Mouse (Mus musculus) embryonic fibroblast, embryonic 13.5 days (primary cell): ENCODE measurements around the gene Asf1b. TPM values are rescaled to one million over a fixed set of nuclear protein-coding genes. Genes with fewer than 3 reads are reported as not detected.
A peak's percentile ranks its signal among the peaks of the same experiment; 100 is the strongest.

Experiments used
- H3K27ac ChIP-seq: 2 replicates; pipeline ENCODE4 v1.5.1; 2012; ENCODE audit warnings: low read length, control low read depth, inconsistent platforms; ENCODE audit not compliant: insufficient read depth
- H3K4me1 ChIP-seq: 2 replicates; pipeline ENCODE4 v1.6.1; 2011; ENCODE audit warnings: low read length; ENCODE audit not compliant: control insufficient read depth, insufficient read depth
- H3K4me3 ChIP-seq: 2 replicates; pipeline ENCODE4 v1.5.1; 2011; ENCODE audit warnings: mild to moderate bottlenecking, control low read depth, low read length; ENCODE audit not compliant: insufficient read depth
- CTCF ChIP-seq: IDR thresholded peaks from 2 replicates; pipeline ENCODE4 v1.5.1; 2011; ENCODE audit warnings: mild to moderate bottlenecking, control low read depth, low read length, moderate library complexity, borderline replicate concordance; ENCODE audit not compliant: insufficient read depth
- POLR2A ChIP-seq: IDR thresholded peaks from 2 replicates; pipeline ENCODE4 v1.6.1; 2011; ENCODE audit warnings: low read depth, mild to moderate bottlenecking, control low read depth, low read length, moderate library complexity
- polyA plus RNA-seq: library from polyadenylated mRNA; stranded (reverse); fragments of >200 nt; gene quantifications from 2 replicates; pipeline ENCODE4 v1.2.4, GENCODE M21; 2011; ENCODE audit warnings: low read depth; ENCODE audit not compliant: missing spikeins, insufficient read length

Gene Asf1b
- 16.6 and 17.2 TPM in 2 replicates for polyA plus RNA-seq

DNA sequence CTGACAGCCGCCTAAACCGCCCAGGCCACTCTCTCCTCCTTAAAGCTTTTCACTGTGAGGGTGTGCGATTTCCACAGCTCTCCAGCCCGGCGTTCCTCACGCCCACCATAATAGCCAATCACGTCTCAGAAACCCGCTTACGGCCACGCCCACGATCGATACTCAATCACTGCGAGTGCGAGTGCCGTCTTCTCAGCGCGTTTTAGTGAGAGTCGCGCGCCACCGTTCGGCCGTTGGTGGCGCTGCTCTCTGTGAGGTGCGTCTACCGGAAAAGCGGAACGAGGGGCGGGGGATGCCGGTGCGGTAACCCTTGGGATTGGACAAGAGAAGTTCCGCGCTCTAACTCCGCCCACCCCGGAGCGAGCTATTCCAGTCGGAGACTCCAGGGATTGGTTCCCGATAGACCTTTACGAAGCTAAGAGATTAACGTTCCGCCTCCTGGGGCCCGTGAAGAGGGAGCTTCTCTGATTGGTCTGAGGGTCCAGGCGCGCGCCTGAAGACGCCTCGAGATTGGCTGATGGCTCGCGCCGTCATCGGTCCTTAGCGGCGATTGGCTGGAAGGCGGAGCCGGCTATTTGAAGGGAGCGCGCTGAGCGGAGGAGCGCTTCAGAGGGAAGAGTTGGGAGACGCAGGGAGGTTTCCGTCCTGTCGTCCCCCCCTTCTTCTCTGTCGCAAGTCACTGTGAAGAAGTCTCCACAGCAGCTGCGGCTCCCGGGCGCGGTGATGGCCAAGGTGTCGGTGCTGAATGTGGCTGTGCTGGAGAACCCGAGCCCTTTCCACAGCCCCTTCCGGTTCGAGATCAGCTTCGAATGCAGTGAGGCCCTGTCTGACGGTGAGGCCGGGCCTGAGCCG, at the start of gene Asf1b, which contains the start of gene Gm10644:
Gene Asf1b (plus strand): TSS at position 402 of the 852 bp plus-strand sequence.
Gene Gm10644 (minus strand): TSS at position 100 of the 852 bp plus-strand sequence.
- TF ChIP-seq CTCF (peak; percentile 96), POLR2A (peak; percentile 61)
- H3K4me1 ChIP-seq: 0 out of 2 replicates have a peak, but pooled peaks cover 4% of the 10 kb centered on the region
- peak within 1 kb of the TSS; percentile 87 for H3K4me3 ChIP-seq
- H3K27ac ChIP-seq: no peak within 1 kb of the TSS

DNA sequence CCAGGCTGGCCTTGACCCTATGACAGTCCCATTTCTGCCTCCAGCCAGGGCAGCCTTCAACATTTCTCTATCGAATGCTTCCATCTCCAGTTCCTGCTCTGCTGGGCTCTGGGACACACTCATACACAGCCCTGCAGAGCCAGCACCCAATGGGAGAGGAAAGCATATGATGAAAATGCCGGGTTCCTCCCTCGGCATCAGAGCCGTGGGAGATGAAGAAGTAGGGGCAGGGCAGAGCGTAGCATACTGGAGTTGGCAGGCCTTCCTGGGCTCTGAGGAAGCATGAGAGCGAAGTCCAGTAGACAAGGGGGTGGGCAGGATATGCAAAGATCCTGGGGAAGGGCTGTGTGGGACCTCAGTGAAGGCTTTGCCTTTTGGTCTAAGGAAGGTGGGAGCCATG, 46.7 kb upstream of the Asf1b start:
- Histone ChIP-seq H3K27ac (no peak overlapping the region), H3K4me1 (no peaks in the 10 kb centered on the region), H3K4me3 (no peak overlapping the region)
- TF ChIP-seq POLR2A: no peak

- H3K4me1 ChIP-seq: no peaks in the 10 kb centered on the region
- no peak for TF ChIP-seq POLR2A
- TF ChIP-seq CTCF: no peak
Measured at GRCm38 (mm10) chr8:83909311-83909710, 46.0 kb upstream of the Asf1b start.

GRCm38 (mm10) chr8:83911809-83912731, 43.2 kb upstream of the Asf1b start:
- no peak overlapping the region for H3K27ac ChIP-seq
- TF ChIP-seq CTCF (no peak), POLR2A (no peak)
- no peak overlapping the region for H3K4me3 ChIP-seq
- no peaks in the 10 kb centered on the region for H3K4me1 ChIP-seq

More at GRCm38 (mm10) chr8:83909311-83909710, 46.0 kb upstream of the Asf1b start:
- Histone ChIP-seq H3K27ac (no peak overlapping the region), H3K4me3 (no peak overlapping the region)

DNA sequence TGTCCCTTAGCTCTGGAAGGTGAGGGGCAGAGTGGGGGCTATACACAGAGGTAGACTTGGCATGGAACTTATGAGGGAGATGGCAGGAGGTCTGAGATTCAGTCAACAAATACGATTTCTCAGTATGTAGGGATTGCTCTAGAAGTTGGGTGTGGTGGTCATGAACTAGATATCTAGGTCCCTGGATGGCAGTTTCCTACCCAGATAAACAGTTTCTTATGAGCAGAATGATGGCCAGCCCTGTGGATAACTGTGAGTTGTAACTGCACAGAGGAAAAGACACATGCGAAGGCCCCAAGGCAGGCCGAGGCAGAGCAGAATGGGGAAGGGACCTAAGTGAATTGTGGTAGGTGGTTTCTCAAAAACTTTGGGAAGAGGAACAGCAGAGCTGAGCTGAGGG, 41.1 kb upstream of the Asf1b start:
- H3K4me3 ChIP-seq: no peak overlapping the region
- H3K4me1 ChIP-seq: no peaks in the 10 kb centered on the region
- no peak overlapping the region for H3K27ac ChIP-seq
- TF ChIP-seq CTCF (no peak), POLR2A (no peak)

DNA sequence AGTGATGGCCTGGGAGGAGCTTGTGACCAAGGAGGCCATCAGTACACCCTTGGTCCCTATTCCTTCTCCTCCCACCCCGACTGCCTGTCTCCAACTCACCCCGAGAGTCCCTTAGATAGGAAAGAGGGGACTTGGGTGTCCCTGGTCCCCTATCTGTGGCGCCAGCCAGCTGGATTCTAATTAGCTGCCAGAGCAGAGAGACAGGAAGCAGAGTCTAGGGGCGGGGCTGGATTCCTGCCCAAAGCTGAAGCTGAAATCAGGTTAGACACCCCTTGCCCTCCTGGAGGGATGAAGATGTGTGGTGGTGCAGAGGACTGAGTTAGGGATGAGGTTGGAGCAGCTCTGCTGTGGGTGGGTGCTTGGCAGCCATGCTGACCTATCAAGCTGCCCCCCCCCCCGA, 40.4 kb upstream of the Asf1b start:
- Histone ChIP-seq H3K27ac (no peak overlapping the region), H3K4me3 (no peak overlapping the region), H3K4me1 (no peaks in the 10 kb centered on the region)
- TF ChIP-seq POLR2A (no peak), CTCF (no peak)

- no peaks in the 10 kb centered on the region for H3K4me1 ChIP-seq
- H3K4me3 ChIP-seq: no peak overlapping the region
- TF ChIP-seq CTCF: no peak
- H3K27ac ChIP-seq: no peak overlapping the region
Measured at GRCm38 (mm10) chr8:83916015-83916414, 39.3 kb upstream of the Asf1b start.

GRCm38 (mm10) chr8:83917566-83917965, 37.7 kb upstream of the Asf1b start:
- no peak overlapping the region for H3K27ac ChIP-seq
- no peak overlapping the region for H3K4me3 ChIP-seq
- TF ChIP-seq CTCF (no peak), POLR2A (no peak)
- no peaks in the 10 kb centered on the region for H3K4me1 ChIP-seq

DNA sequence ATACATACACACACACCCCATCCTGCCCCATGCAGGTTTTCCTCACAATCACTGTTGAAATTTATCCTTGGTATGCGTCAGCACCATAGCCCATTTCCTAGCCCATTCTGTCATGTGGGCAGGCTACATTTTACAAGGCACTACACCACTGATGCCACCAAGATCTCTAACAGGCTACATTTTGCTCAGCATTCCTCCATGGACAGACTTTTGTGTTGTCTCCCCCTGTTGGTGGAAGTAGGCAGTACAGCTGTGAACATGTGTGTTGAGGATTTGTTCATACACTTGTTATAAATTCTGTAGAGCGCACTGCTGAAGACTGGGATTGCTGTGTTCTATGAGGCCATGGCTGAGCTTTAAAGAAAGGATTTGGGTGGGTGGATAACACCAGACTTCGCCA, 33.7 kb upstream of the Asf1b start:
- no peak for TF ChIP-seq POLR2A
- TF ChIP-seq CTCF: no peak

More for the DNA sequence above, 33.7 kb upstream of the Asf1b start:
- Histone ChIP-seq H3K4me3 (no peak overlapping the region), H3K27ac (no peak overlapping the region), H3K4me1 (no peaks in the 10 kb centered on the region)
